Comparison of ENCODE assay signal across 16 mouse cellular contexts in genomic region chr1:72315447-72315846, GRCm38 (mm10). TPM values are rescaled to one million over a fixed set of nuclear protein-coding genes. Genes with fewer than 3 reads are reported as not detected.
"Had no signal": no experiment of that assay in that cellular context is flagged by ENCODE, and none has a peak within 500 bp of the region (broad histone marks: within the 10 kb centered on the region; RNA-seq: fewer than 3 reads in every experiment).

No protein-coding gene starts in this region.

- H3K4me1 ChIP-seq: neural tube, embryonic 13.5 days; neural tube, embryonic 15.5 days; stomach, embryonic 15.5 days had no signal

- H3K9me3 ChIP-seq: neural tube, embryonic 13.5 days; neural tube, embryonic 15.5 days; stomach, embryonic 15.5 days had no signal

- H3K27me3 ChIP-seq: neural tube, embryonic 13.5 days; neural tube, embryonic 15.5 days; stomach, embryonic 15.5 days had no signal

- DNase-seq: right cerebral cortex, adult 18-20 months; right cerebral cortex, postnatal 14 days; right cerebral cortex, postnatal 25 days; right cerebral cortex, postnatal 4 days; spleen, adult 18-20 months; thymus, adult 18-20 months; thymus, adult 2 months; thymus, postnatal 14 days; thymus, postnatal 25 days; thymus, postnatal 36 days; thymus, postnatal 4 days had no signal

- H3K27ac ChIP-seq: neural tube, embryonic 13.5 days; neural tube, embryonic 15.5 days; stomach, embryonic 15.5 days; stomach, postnatal 0 days had no signal

- H3K4me3 ChIP-seq: neural tube, embryonic 13.5 days; neural tube, embryonic 15.5 days; stomach, embryonic 15.5 days had no signal

RNA-seq across cellular contexts. Expression of gene Tmem169, which starts 31.3 kb away (rescaled TPM):
- polyA plus RNA-seq: spleen, adult 2 months had no signal
